7 mouse cellular contexts compared by ENCODE assay signal in the genomic region with DNA sequence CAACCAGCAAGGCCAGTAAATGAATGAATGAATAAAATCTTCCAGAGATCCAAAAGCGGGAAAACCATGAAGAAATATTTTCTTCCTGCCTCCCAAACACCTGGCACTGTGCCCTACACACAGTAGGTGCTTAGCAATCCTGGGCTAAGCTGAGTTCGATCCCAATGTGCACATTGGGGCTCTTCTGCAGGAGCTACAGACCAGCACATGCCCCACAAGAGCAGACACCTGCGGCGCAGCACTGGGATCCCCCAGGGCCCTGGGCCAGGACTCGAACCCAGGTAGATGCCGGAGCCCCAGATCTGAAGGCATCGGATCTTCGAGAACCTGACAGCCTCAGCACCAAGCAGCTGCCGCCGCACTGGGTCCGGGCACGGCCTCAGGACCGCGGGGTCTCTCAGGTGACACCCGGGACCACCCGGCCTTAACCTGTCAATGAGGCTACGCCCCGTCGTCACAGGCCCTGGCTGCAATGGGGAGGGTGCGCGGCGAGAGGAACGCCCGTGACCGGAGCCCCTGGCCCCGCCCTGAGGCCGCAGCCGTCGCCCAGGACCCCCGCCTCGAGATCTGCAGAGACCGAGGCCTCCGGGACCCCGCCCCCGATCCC. TPM values are rescaled to one million over a fixed set of nuclear protein-coding genes. Genes with fewer than 3 reads are reported as not detected.
DNase-seq lines count a peak whose midpoint lies in the region; ATAC-seq and TF ChIP-seq lines count a peak whose summit lies in the region.

No protein-coding gene starts in this region.

- H3K9ac ChIP-seq in lung, postnatal 0 days (replicated peaks; ENCODE audit: low read depth), result peak overlapping the region; percentile 66
- H3K9ac ChIP-seq in limb, embryonic 12.5 days (replicated peaks), result peak overlapping the region; percentile 79
- peak overlapping the region; percentile 77 for H3K9ac ChIP-seq in stomach, embryonic 15.5 days

- H3K36me3 ChIP-seq in lung, postnatal 0 days (ENCODE audit: insufficient read depth, low read length), result peaks cover 1% of the 10 kb centered on the region; the same call in 1 of the 2 replicates
- H3K36me3 ChIP-seq in erythroblast, embryonic 14.5 days (ENCODE audit: control insufficient read depth), result peaks cover 28% of the 10 kb centered on the region
- H3K36me3 ChIP-seq in limb, embryonic 12.5 days, result peaks cover 30% of the 10 kb centered on the region
- H3K36me3 ChIP-seq in stomach, embryonic 15.5 days, result peaks cover 15% of the 10 kb centered on the region; the same call in 1 of the 2 replicates

- peak; percentile 40 for ATAC-seq in lung, postnatal 0 days
- peak; percentile 75 for ATAC-seq in limb, embryonic 12.5 days (ENCODE audit: insufficient number of reproducible peaks, insufficient read depth, low FRiP score, low TSS enrichment, low read depth)
- ATAC-seq in stomach, embryonic 15.5 days (ENCODE audit: insufficient read depth, low FRiP score, low read depth), result no peak; the same call in 1 of the 2 replicates

- peak overlapping the region; percentile 71 for H3K4me3 ChIP-seq in lung, postnatal 0 days (ENCODE audit: low read depth, low read length)
- H3K4me3 ChIP-seq in erythroblast, embryonic 14.5 days (replicated peaks), result peak overlapping the region; percentile 77
- H3K4me3 ChIP-seq in limb, embryonic 12.5 days (replicated peaks), result peak overlapping the region; percentile 82
- peak overlapping the region; percentile 89 for H3K4me3 ChIP-seq in stomach, embryonic 15.5 days (replicated peaks)

- peak; percentile 5 for DNase-seq in lung, postnatal 0 days (ENCODE audit: low spot score)
- no peak for DNase-seq in lung, postnatal 25 days (ENCODE audit: low spot score)
- DNase-seq in ovary, adult 18-20 months (ENCODE audit: low spot score), result no peak
- DNase-seq in thymus, postnatal 25 days, result no peak

- TF ChIP-seq EP300 in lung, postnatal 0 days (IDR thresholded peaks at IDR 0.05), result no peak

- peak overlapping the region; percentile 62 for H3K27ac ChIP-seq in lung, postnatal 0 days (ENCODE audit: low read length)
- H3K27ac ChIP-seq in limb, embryonic 12.5 days, result peak overlapping the region; percentile 77
- peak overlapping the region; percentile 76 for H3K27ac ChIP-seq in stomach, embryonic 15.5 days

- no peaks in the 10 kb centered on the region for H3K27me3 ChIP-seq in lung, postnatal 0 days (replicated peaks; ENCODE audit: insufficient read depth, low read length)
- H3K27me3 ChIP-seq in erythroblast, embryonic 14.5 days (ENCODE audit: control insufficient read depth), result peaks cover 4% of the 10 kb centered on the region; the same call in 1 of the 2 replicates
- H3K27me3 ChIP-seq in limb, embryonic 12.5 days, result no peaks in the 10 kb centered on the region
- no peaks in the 10 kb centered on the region for H3K27me3 ChIP-seq in stomach, embryonic 15.5 days (replicated peaks)

- 1% methylated on average over 27 of the region's 35 CpGs for WGBS in lung, postnatal 0 days
- WGBS in limb, embryonic 12.5 days, result 3% methylated on average over 35 of the region's 35 CpGs
- WGBS in stomach, embryonic 15.5 days, result 2% methylated on average over 34 of the region's 35 CpGs

- peak overlapping the region; percentile 76 for H3K4me2 ChIP-seq in lung, postnatal 0 days (replicated peaks; ENCODE audit: low read depth, low read length)
- H3K4me2 ChIP-seq in limb, embryonic 12.5 days, result peak overlapping the region; percentile 78
- peak overlapping the region; percentile 83 for H3K4me2 ChIP-seq in stomach, embryonic 15.5 days

- H3K4me1 ChIP-seq in lung, postnatal 0 days (ENCODE audit: insufficient read depth, low read depth, low read length), result peaks cover 5% of the 10 kb centered on the region; the same call in 1 of the 2 replicates
- peaks cover 27% of the 10 kb centered on the region for H3K4me1 ChIP-seq in erythroblast, embryonic 14.5 days (ENCODE audit: control insufficient read depth)
- peaks cover 11% of the 10 kb centered on the region for H3K4me1 ChIP-seq in limb, embryonic 12.5 days (replicated peaks)
- peaks cover 16% of the 10 kb centered on the region for H3K4me1 ChIP-seq in stomach, embryonic 15.5 days

- TF ChIP-seq CTCF in lung, postnatal 0 days (IDR thresholded peaks at IDR 0.05), result no peak

- H3K9me3 ChIP-seq in lung, postnatal 0 days (ENCODE audit: low read length), result no peaks in the 10 kb centered on the region
- H3K9me3 ChIP-seq in erythroblast, embryonic 14.5 days (ENCODE audit: control insufficient read depth, low read length), result no peaks in the 10 kb centered on the region
- H3K9me3 ChIP-seq in limb, embryonic 12.5 days, result no peaks in the 10 kb centered on the region
- H3K9me3 ChIP-seq in stomach, embryonic 15.5 days, result no peaks in the 10 kb centered on the region

RNA-seq across cellular contexts. Expression of a gene that starts 0.4 kb away (rescaled TPM):
- 20.4 and 22.2 TPM in 2 replicates for polyA plus RNA-seq in lung, postnatal 0 days (2015; fragmentation: Nextera tagmentation; extraction: Ambion mirVana)
- polyA plus RNA-seq in erythroblast, embryonic 14.5 days (2012), result 1.1 and 1.4 TPM in 2 replicates
- polyA plus RNA-seq in limb, embryonic 12.5 days (2016; fragmentation: Nextera tagmentation; extraction: Ambion mirVana), result 12.9 and 16.8 TPM in 2 replicates
- polyA plus RNA-seq in stomach, embryonic 15.5 days (2015; fragmentation: Nextera tagmentation; extraction: Ambion mirVana), result 25.0 and 25.2 TPM in 2 replicates

RNA-seq across cellular contexts. Expression of a gene that starts 8.5 kb away (rescaled TPM):
- polyA plus RNA-seq in lung, postnatal 0 days (2015; fragmentation: Nextera tagmentation; extraction: Ambion mirVana), result 109 and 123 TPM in 2 replicates
- polyA plus RNA-seq in erythroblast, embryonic 14.5 days (2012), result 0.05 TPM in 1 of 2 replicates, not detected in the other
- 0.96 and 1.2 TPM in 2 replicates for polyA plus RNA-seq in limb, embryonic 12.5 days (2016; fragmentation: Nextera tagmentation; extraction: Ambion mirVana)
- polyA plus RNA-seq in stomach, embryonic 15.5 days (2015; fragmentation: Nextera tagmentation; extraction: Ambion mirVana), result 13.2 and 18.2 TPM in 2 replicates

RNA-seq across cellular contexts. Expression of a gene that starts 14.7 kb away (rescaled TPM):
- 0.08 and 0.16 TPM in 2 replicates for polyA plus RNA-seq in lung, postnatal 0 days (2015; fragmentation: Nextera tagmentation; extraction: Ambion mirVana)
- 0.12 and 0.18 TPM in 2 replicates for polyA plus RNA-seq in erythroblast, embryonic 14.5 days (2012)
- 0.15 TPM in 1 of 2 replicates, not detected in the other for polyA plus RNA-seq in limb, embryonic 12.5 days (2016; fragmentation: Nextera tagmentation; extraction: Ambion mirVana)
- polyA plus RNA-seq in stomach, embryonic 15.5 days (2015; fragmentation: Nextera tagmentation; extraction: Ambion mirVana), result 5.9 and 6.2 TPM in 2 replicates

RNA-seq across cellular contexts. Expression of a gene that starts 35.4 kb away (rescaled TPM):
- polyA plus RNA-seq in lung, postnatal 0 days (2015; fragmentation: Nextera tagmentation; extraction: Ambion mirVana), result 48.7 and 51.6 TPM in 2 replicates
- polyA plus RNA-seq in erythroblast, embryonic 14.5 days (2012), result 0.04 and 0.05 TPM in 2 replicates
- polyA plus RNA-seq in limb, embryonic 12.5 days (2016; fragmentation: Nextera tagmentation; extraction: Ambion mirVana), result 16.6 and 22.6 TPM in 2 replicates
- polyA plus RNA-seq in stomach, embryonic 15.5 days (2015; fragmentation: Nextera tagmentation; extraction: Ambion mirVana), result 34.6 and 34.7 TPM in 2 replicates
